Mouse (Mus musculus): ENCODE data around the gene Grin1.

- TF ChIP-seq CTCF (IDR thresholded peaks at IDR 0.05; ENCODE audit: low read depth) (no peak), EP300 (IDR thresholded peaks at IDR 0.05; ENCODE audit: low read depth) (no peak)
These were observed 57.1 kb downstream of the Grin1 start for GRCm38 (mm10) chr2:25261870-25262269.

Measured in liver, embryonic 14.5 days (tissue).